Mouse (Mus musculus) layer of hippocampus, postnatal 14 days (tissue): ENCODE results near the gene Tpo. TPM values are rescaled to one million over a fixed set of nuclear protein-coding genes. Genes with fewer than 3 reads are reported as not detected.

ENCODE experiments used
- DNase-seq, 2 experiments: peaks; one replicate each; pipeline ENCODE4 v3.0.0; 2021 to 2022; ENCODE audit warnings: low spot score in 2 of 2, mixed read lengths in 1 of 2
- total RNA-seq, 2 experiments: library from RNA; stranded (reverse); gene quantifications; 2 replicates each; pipeline ENCODE4 v1.2.3; 2021

Tpo gene
- total RNA-seq, 2 experiments from 2014 or later: 0.21 to 0.69 TPM

- DNase-seq: no peak
Measured at GRCm38 (mm10) chr12:30083971-30084370, 48.5 kb downstream of the Tpo start.

- no peak for DNase-seq
Measured at GRCm38 (mm10) chr12:30077056-30077455, 55.4 kb downstream of the Tpo start.

- no peak for DNase-seq
Measured at GRCm38 (mm10) chr12:30076316-30076715, 56.1 kb downstream of the Tpo start.

GRCm38 (mm10) chr12:30069321-30069720 is 63.1 kb downstream of the Tpo start:
- no peak for DNase-seq

- DNase-seq: no peak
Measured at GRCm38 (mm10) chr12:30067806-30068205, 64.6 kb downstream of the Tpo start.

- no peak for DNase-seq
Measured at GRCm38 (mm10) chr12:30062118-30062505, 70.3 kb downstream of the Tpo start.

- no peak for DNase-seq
Measured at GRCm38 (mm10) chr12:30061503-30062117, 70.8 kb downstream of the Tpo start.

GRCm38 (mm10) chr12:30058044-30058443 is 74.4 kb downstream of the Tpo start:
- DNase-seq: no peak

- no peak for DNase-seq
Measured at GRCm38 (mm10) chr12:30054761-30055540, 77.5 kb downstream of the Tpo start.

GRCm38 (mm10) chr12:30050235-30050634 is 82.2 kb downstream of the Tpo start:
- peak; percentile 64 to 71 for DNase-seq

GRCm38 (mm10) chr12:30049818-30050217 is 82.6 kb downstream of the Tpo start:
- DNase-seq: no peak

- no peak for DNase-seq
Measured at GRCm38 (mm10) chr12:30048848-30049247, 83.6 kb downstream of the Tpo start.

- DNase-seq: peak in 1 of 2 experiments; percentile 45
Measured at GRCm38 (mm10) chr12:30040150-30040549, 92.3 kb downstream of the Tpo start.

- peak; percentile 62 to 80 for DNase-seq
Measured at GRCm38 (mm10) chr12:30039565-30039964, 92.9 kb downstream of the Tpo start.

- DNase-seq: peak; percentile 24 to 62
Measured at GRCm38 (mm10) chr12:30036569-30037055, 95.8 kb downstream of the Tpo start.

- DNase-seq: no peak
Measured at GRCm38 (mm10) chr12:30035841-30036568, 96.4 kb downstream of the Tpo start.

GRCm38 (mm10) chr12:30035406-30035805 is 97.0 kb downstream of the Tpo start:
- no peak for DNase-seq

- DNase-seq: no peak
Measured at GRCm38 (mm10) chr12:30034681-30035080, 97.7 kb downstream of the Tpo start.

GRCm38 (mm10) chr12:30030571-30030970 is 101.9 kb downstream of the Tpo start:
- DNase-seq: no peak

GRCm38 (mm10) chr12:30029111-30029510 is 103.3 kb downstream of the Tpo start:
- DNase-seq: no peak

GRCm38 (mm10) chr12:30027721-30028340 is 104.6 kb downstream of the Tpo start:
- DNase-seq: no peak
